Mouse (Mus musculus) adrenal gland, postnatal 14 days (tissue): ENCODE results near the gene BC005537. TPM values are rescaled to one million over a fixed set of nuclear protein-coding genes. Genes with fewer than 3 reads are reported as not detected.
A peak's percentile ranks its signal among the peaks of the same experiment; 100 is the strongest.
"Not testable (repeated sequence)": the region's sequence is repeated elsewhere in the genome, so short reads cannot be mapped to it uniquely, and the experiment has no call there.

Source experiments
- DNase-seq: peaks from one replicate; pipeline ENCODE4 v3.0.0; 2021; ENCODE audit warnings: mixed read lengths
- long read RNA-seq, 2 experiments: library from polyadenylated mRNA; stranded (forward); transcript quantifications; one replicate each; pipeline ENCODE4 v2.0.0; 2021
- total RNA-seq: library from RNA; stranded (reverse); gene quantifications from 2 replicates; pipeline ENCODE4 v1.2.3, GENCODE M21; 2021

The BC005537 gene
- 168 and 171 TPM in 2 replicates for total RNA-seq
- long read RNA-seq, experiment 1, full-length matches to known transcripts, result 23 of 33 reads
- long read RNA-seq, experiment 1, partial matches to known transcripts, result 3 of 33 reads
- long read RNA-seq, experiment 1, other reads (novel, unspliced or antisense), result 7 of 33 reads
- long read RNA-seq, experiment 2, full-length matches to known transcripts, result 17 of 30 reads
- long read RNA-seq, experiment 2, partial matches to known transcripts, result 3 of 30 reads
- long read RNA-seq, experiment 2, other reads (novel, unspliced or antisense), result 10 of 30 reads

DNA sequence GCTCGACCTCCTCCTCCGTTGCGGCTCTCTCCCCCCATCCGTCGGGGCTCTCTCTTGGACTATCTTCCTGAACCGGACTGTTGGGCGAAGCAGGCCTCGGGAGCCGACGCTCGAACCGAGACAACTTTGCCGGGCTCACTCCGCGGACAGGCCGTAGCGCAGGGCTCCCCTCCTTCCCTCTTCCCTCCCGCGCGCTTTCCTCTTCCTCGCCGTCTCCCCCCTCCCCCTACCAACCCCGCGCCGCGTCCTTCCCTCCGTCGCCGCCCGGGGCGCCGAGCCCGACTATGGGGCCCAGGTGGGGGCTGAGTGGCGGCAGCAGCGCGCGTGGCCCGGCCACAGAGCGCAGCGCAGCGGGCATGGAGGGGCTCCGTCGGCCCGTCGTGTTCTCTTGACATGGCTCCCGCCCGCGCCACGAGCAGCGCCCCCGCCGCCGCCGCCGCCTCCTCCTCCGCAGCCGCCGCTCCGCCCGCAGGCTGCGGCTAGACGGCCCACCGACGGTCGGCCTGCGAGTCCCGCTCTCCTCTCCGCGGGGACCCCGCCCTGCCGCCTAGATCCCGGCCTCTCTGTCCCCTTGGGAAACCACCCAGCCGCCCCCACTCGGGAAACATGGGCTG is at the start of gene BC005537:
BC005537 (plus strand) TSS at position 350 of the 614 bp plus-strand sequence.
- peak; percentile 80 for DNase-seq

DNA sequence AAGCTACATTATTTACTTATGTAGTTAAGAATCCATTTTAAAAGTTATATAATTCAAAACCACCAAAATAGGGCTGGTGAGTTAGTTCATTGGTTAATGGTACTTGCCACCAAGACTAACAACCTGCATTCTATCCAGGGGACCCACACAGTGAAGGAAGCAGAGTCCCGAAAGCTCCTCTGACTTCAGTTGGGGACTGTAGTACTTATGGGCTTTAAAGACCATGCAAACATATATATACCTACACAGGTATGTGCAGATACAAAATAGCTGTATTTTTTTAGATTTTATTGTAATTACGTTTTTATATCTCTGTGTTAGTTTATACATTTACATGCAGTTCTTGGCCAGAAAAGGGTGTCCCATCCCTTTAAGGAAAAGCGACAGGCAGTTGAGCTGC is 44.7 kb upstream of the BC005537 start:
- DNase-seq, result no peak

DNA sequence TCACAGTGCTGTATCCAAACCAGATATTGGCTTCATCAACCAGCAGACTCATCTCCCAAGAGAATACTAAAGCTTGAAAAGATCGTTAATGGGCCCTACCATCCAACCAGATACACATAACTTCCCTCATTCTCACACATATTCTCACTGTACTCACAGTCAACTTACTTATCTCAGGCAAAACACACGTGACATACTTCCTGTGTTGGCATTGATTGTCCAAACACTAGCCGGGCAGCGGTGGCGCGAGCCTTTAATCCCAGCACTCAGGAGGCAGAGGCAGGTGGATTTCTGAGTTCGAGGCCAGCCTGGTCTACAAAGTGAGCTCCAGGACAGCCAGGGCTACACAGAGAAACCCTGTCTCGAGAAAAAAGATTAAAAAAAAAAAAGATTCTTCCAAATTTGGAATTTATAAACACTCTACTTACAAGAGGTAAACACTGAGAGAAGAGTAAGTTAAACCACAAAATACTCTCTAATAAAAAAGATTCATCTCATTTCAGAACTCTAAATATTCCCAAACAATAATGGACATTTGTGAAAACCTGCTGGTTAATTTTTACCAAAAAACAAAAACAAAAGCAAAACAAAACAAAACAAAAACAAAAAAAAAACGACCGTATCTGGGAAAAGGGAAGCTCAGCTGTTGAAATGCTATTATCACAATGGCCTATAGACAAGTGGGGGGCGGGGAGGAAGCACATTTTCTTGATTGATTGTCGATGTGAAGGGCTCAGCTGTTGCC is 43.5 kb upstream of the BC005537 start:
- DNase-seq, result no peak

DNA sequence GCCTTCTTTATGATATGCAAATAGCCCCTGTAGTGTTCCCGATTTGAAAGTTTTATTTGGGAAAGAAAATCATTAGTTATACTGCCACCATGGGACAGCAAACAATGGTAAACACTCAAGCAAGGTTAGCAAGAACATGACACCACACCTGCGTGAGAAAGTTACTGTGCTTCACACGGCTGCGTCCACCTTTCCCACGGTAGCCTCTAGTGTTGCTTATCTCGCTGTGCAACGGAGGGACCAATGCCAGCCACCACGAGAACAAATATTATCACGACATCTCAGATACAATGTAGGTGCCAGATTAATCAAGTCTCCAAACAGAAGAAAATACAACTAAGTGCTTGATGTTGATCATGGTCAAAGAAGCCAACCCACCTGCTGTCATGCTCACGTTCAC is 42.0 kb upstream of the BC005537 start:
- no peak for DNase-seq

DNA sequence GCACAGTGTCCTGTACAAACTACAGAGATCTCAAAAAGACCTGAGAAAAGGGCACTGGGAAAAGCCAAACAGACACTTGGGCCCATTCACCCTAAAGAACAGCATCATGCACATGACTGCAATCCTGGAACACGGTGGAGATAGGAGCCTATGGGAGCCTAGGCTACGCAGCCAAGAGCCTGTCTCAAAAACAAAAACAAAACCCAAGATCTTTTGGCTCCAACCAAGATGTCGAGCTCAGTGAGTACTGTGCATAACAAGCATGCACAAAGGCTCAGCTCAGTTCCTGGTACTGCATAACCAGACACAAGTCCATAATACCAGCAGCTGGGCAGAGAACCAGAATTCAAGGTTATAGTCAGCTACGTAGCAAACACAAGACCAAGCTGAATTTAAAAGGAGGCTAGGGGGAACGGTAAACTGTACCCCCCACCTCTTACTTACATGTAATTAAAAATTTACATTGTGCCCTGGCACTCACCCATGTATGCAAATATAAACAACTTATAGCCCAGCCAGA is 41.0 kb upstream of the BC005537 start:
- DNase-seq, result no peak

DNA sequence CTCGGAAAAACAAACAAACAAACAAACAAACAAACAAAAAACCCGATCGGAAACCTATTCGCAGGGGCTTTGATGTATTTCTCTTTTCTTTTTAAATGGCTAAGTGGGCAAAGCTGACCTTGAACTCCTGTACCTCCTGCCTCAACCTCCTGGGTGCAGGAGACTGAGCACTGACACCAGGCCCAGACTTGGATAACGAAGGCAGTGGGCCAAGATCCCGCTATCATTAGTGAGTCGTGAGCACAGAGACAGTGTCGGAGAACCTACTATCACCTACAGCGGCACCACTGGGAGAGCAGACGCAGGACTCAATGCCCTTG is 40.4 kb upstream of the BC005537 start:
- DNase-seq, result no peak

DNA sequence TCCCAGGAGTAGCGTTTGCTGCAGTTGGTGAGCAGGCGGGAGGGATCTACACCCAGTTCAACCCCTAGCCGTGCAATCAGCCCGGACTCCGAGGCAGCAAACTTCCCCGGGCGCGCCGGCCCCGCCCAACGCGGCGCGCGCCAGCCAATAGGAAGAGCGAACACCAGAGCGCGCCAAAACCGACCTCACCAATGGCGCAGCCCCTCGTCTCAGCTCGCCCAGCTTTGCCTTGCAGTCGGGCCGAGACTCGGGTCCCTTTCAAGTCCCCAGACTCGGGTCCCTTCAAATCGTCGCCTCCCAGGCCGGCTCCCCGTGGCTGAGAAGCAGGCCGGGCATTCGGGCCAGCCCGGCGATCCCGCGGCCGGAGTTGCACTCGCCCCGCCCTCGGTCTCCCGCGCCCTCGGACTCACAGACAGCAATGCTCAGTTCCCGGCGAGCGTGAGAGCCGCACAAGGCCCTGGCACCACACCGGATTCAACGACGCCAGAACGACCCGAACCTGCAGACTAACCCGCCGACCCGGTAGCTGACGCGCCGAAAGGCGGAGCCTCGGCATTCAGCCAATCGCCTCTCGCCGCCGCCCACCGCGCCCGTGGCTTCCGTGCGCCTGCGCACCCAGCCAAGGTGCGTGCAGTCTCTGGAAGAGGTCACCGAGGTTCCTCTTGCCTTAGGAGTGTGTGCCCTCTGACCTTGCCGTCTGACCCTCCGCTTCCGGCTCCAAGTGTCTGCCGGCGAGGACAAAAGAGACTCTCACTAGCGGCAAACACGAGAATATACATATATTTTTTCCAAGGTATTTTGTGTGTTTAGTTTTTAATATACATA is 39.8 kb upstream of the BC005537 start, which contains the start of gene Gmnn:
Gmnn (minus strand) TSS at position 521 of the 825 bp plus-strand sequence.
- peak; percentile 93 for DNase-seq

DNA sequence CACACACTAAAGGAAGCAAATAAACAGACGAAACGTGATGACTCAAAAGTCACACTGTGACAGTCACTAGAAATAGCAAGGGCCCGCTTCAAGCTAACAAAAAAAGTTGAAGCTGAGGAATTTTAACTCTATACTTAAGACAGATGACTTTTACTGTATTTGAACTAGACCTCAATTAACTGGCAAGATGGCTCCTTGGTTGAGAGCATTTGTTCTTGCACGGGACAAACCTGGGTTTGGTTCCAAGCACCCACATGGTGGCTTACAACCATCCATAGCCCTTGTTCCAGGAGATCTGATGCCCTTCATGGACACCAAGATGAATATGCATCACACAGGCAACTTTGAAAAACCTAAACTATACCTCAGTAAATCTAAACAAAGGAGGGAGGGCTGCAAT is 39.2 kb upstream of the BC005537 start:
- no peak for DNase-seq

DNA sequence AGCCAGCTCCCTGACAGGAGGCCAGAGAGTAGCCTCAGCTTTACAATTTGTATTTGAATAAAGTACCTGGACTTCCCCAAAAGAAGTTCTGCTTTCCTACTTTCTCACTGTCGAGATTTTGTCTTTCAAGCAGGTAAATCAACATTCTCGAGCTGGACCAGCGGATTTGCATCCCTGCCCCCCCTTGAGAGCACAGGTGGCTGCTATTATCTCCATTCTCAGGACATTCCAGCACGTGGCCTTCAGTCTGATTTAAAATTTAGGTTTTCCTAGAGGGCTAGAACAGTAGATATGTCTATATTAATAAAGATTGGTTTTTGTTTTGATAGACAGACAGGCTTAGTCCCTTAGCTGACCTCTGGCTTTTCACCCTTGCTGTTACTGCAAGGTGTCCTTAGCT is 33.6 kb upstream of the BC005537 start:
- not testable (repeated sequence) for DNase-seq

DNA sequence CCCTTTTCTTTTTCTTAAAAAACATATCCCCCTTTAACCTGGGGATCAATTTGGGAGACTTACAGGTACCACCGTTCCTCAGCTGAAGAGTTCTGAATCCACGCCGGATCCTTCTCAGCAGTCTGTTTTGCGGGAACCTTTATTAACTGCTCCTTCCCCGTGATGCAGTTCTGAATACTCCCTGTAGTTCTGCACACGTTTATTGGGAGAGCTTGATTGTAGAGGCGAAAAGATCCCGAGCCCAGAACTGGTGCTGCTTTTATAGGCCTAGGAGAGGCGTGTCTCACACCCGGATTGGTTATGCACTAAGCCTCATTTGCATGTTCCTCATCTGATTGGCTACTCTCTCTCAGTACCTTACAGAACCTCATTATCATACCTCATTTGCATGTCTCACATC is 30.0 kb upstream of the BC005537 start:
- DNase-seq, result not testable (repeated sequence)

DNA sequence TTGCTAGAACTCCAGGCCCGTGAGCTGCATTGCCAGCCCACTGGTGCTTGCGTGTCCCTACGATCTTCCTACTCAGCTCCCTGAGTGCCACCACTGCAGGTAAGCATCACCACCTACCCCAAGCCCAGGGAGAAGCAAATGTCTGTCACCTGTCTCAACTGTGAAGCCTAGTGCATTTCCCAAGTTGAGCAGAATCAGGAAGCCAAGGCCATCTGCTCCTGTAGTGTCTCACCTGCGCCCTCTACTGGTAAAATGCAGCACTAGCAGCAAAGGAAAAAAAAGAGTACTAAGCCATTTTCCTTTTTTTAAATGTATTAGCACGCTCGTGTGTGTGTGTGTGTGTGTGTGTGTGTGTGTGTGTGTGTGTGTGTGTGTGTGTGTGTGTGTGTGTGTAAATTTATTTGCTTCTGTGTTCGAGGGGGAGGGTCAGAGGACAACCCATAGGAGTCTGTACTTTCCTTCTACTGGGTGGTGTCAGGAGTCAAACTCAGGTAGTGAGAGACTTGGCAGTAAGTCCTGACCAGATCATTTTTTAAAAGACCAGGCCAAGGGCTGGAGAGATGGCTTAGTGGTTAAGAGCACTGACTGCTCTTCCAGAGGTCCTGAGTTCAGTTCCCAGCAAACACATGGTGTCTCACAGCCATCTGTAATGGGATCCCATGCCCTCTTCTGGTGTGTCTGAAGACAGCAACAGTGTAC is 25.2 kb upstream of the BC005537 start:
- peak; percentile 82 for DNase-seq

DNA sequence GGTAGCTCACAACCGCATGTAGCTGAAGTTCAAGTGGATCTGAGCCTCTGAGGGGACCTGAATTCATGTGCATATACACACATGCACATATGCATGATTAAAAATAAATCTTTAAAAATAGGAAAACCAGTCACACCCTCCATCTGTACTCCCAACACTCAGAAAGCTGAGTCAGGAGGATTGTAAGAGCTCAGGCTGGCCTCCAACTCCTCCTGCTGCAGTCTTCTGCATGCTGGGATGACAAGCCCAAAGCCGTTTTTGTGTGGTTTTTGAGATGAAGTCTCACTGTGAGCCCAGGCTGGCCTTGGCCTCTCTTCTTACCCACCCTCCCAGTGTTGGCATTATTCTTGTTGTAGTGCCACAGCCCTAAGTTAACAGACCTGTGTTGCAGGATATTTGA is 23.4 kb upstream of the BC005537 start:
- no peak for DNase-seq

DNA sequence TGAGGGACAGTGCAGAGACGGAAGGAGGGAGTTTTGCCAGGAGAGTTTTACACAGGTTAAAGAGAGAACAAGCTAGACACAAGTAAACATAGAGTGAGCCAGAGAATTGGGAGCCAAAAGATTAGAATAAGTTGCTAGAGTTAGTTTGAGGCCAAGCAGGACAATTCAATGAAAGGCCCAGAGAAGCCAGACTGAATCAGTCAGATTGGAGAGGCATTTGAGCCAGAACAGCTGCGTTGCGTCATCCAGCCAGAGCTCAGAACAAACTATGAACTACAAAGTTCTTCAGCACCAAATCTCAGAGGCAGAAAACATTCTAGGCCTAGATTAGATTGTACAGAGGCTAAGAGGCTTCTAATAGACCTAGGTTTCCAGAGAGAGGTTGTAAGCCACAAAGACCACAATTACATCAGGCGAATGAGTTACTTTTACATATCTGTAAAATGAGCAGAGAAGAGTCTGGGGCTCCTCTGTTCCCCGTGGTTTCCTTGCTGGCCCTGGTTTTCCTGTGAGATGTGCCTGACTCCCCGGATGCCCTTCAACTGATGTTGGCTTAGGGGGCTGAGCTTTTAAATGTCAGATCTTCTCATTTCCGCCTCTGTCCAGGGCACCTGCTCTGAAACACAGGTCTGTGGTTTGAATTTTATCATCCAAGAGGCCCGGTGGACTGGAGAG is 22.6 kb upstream of the BC005537 start:
- no peak for DNase-seq

DNA sequence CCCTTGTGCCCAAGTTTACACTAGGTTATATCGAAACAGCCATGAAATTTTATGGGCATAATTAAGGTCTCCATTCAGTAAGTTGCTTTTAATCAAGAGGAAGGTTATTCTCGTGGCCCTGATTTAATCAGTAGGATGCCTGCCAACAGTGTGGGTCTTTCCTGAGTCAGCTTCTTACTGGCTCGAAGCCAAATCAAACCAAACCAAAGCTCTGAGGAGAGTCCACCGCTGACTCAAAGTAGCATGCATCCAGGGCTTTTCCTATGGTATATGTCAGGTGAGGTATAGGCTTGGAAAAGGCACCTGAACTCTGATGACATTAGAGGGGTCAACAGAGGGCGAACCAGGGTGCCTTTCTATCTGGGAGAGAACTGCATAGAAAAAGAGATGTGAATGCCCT is 19.5 kb upstream of the BC005537 start:
- DNase-seq, result peak; percentile 75

DNA sequence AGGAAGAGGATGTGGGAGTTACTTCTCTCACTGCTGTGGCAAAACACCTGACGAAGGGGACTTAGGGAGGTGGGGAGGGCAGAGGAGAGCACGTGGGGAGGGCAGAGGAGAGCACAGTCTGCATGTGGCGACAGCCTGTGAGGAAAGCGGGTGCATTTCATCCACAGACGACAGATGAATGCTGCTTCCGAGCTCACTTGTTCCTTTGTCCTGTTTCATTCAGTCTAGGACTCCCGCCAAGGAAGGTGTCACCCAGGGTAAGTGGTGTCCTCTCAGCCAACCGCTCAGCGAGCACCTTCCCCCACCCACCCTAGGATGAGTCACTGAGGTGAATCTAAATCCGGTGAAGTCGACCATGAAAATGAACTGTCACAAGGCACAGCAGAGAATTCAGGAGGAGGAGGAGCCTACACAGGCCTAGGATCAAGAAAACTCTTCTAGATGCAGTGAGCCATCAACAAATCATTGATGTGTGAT is 15.4 kb upstream of the BC005537 start:
- DNase-seq, result peak; percentile 30

DNA sequence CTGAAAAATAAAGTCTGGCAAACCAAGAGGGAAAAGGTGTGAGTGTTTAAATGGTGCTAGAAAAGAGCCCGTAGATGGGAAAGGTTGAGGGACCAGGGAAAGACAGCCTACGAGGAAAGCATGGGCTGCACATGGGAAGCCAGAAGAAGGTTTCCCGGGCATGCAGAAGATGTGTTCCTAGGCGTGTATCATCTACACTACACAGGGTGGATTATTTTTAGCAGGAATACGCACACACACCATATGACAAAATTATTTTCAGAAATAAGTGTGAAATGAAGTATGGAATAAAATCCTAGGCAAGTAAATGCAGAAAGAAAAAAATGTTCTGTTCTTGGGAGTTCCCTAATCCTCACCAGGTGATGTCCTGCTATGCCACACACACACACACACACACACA is 14.0 kb upstream of the BC005537 start:
- DNase-seq, result no peak

DNA sequence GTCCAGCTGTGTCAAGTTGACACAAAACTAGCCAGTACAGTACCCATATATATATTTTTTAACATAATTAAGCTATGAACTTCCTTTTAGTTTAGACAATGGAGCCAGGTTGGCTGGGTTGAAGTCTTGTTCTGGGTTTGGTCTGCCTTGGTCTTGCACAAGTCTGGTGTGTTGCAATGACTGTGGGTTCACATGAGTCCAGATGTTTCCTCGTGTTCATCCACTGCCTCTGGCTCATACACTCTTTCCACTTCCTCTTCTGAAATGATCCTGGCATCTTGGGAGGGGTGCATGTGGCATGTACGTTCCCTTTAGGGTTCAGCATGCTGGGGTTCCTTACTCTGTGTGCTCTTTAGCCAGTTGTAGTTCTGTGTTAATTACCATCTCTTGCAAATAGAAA is 10.1 kb upstream of the BC005537 start:
- DNase-seq, result peak; percentile 47

DNA sequence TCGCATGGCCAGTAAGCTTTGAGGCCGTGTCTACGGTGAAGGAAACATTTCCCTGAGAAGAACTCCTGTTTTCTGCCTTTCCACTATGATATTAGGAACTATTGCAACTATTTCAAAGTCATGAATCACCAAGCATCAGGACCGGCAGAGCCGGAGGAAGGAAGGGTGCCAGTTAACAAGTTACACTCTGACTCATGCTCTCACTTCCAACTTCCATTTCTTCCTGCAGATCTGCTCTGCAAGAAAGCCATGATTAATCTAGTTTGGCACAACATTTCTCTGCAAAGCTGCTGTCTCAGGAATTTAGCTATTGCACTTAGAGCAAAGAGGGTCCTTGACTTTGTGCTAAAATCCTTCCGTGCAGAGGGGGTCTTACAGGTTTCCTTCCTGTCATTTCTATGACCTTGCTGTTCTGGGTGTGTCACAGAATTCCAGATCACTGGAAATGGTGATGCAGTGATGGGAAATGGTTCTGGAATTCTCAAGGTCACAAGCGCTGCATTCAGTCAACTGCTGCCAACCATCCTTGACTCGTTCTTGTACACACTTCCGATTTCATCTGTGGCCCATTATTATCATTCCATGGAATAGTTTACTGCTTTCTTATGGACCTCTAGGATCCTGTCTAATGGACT is 8.9 kb upstream of the BC005537 start:
- DNase-seq, result peak; percentile 48

DNA sequence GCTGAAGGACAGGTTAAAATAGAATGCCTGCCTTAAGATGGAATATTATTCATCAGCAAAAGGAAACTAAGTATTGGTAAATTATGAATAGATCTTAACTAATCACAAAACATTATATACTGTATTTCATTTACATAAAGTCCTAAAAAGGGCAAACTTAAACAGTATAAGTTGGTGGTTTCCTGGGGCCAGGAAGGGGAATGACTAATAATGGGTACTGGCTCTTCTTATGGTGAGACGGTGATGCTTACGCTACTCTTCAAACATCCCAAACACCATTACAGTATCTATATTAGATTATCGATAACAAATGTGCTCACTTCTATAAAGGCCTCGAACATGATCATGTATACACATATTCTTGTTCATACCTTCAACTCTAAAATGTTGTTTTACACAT is 2.8 kb upstream of the BC005537 start:
- DNase-seq, result no peak

DNA sequence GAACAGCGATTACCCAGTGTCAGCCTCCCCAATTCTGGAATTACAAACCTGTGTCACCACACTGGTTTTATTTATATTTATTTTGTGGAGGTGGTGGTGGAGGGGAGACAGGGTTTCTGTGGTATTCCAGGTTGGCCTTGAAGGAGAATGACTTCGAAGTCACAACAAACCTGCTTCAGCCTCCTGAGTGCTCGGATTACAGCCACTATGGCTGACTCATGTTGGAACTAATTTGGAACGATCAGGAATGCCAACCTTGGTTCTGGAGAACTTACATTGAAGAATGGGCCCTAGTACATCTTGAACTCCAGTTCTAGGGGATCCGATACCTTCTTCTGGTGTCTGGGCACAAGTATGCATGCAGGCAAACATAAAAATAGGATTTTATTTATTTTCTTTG is 2.1 kb upstream of the BC005537 start:
- peak; percentile 21 for DNase-seq
